In genomic region chr11:103645731-103646130, GRCm38 (mm10) we compare ENCODE assay signal across 19 mouse cellular contexts. TPM values are rescaled to one million over a fixed set of nuclear protein-coding genes. Genes with fewer than 3 reads are reported as not detected.
DNase-seq lines count a peak whose midpoint lies in the region; ATAC-seq lines count a peak whose summit lies in the region.
"Had no signal": no experiment of that assay in that cellular context is flagged by ENCODE, and none has a peak within 500 bp of the region (broad histone marks: within the 10 kb centered on the region; RNA-seq: fewer than 3 reads in every experiment).

No protein-coding gene starts in this region.

- H3K4me1 ChIP-seq in heart, embryonic 11.5 days (ENCODE audit: control insufficient read depth, insufficient read depth, low read length): peaks cover 9% of the 10 kb centered on the region
- peaks cover 5% of the 10 kb centered on the region for H3K4me1 ChIP-seq in midbrain, embryonic 11.5 days (ENCODE audit: control insufficient read depth, insufficient read depth, low read length)
- H3K4me1 ChIP-seq in midbrain, embryonic 15.5 days: peaks cover 14% of the 10 kb centered on the region

- 64% methylated on average over 8 of the region's 8 CpGs for WGBS in heart, embryonic 11.5 days (ENCODE audit: insufficient replicate concordance)
- WGBS in midbrain, embryonic 11.5 days: 86% methylated on average over 8 of the region's 8 CpGs
- WGBS in midbrain, embryonic 15.5 days: 83% methylated on average over 8 of the region's 8 CpGs

- no peaks in the 10 kb centered on the region for H3K36me3 ChIP-seq in heart, embryonic 11.5 days (ENCODE audit: control insufficient read depth, insufficient read depth, low read length)
- H3K36me3 ChIP-seq in midbrain, embryonic 11.5 days (ENCODE audit: control insufficient read depth, insufficient read depth, low read length): no peaks in the 10 kb centered on the region
- no peaks in the 10 kb centered on the region for H3K36me3 ChIP-seq in midbrain, embryonic 15.5 days (replicated peaks)
- H3K36me3 ChIP-seq: forebrain, embryonic 10.5 days; heart, embryonic 13.5 days; intestine, embryonic 15.5 days had no signal

- no peaks in the 10 kb centered on the region for H3K9me3 ChIP-seq in heart, embryonic 11.5 days (replicated peaks; ENCODE audit: control insufficient read depth, low read length)
- no peaks in the 10 kb centered on the region for H3K9me3 ChIP-seq in midbrain, embryonic 11.5 days (ENCODE audit: control insufficient read depth, low read length)
- no peaks in the 10 kb centered on the region for H3K9me3 ChIP-seq in midbrain, embryonic 15.5 days
- H3K9me3 ChIP-seq: forebrain, embryonic 10.5 days; intestine, embryonic 15.5 days had no signal

- H3K27ac ChIP-seq in heart, embryonic 11.5 days (ENCODE audit: low read depth, low read length): no peak overlapping the region
- H3K27ac ChIP-seq in midbrain, embryonic 11.5 days (ENCODE audit: low read depth, low read length): no peak overlapping the region
- no peak overlapping the region for H3K27ac ChIP-seq in midbrain, embryonic 15.5 days
- H3K27ac ChIP-seq: forebrain, embryonic 10.5 days; heart, embryonic 13.5 days; intestine, embryonic 15.5 days; left cerebral cortex, adult 2 months had no signal

- no peak for ATAC-seq in heart, embryonic 11.5 days (replicated peaks; ENCODE audit: insufficient number of reproducible peaks, low FRiP score, low TSS enrichment)
- ATAC-seq in midbrain, embryonic 11.5 days (ENCODE audit: low FRiP score): no peak
- ATAC-seq in midbrain, embryonic 15.5 days (replicated peaks): no peak
- ATAC-seq: intestine, embryonic 15.5 days had no signal

- H3K4me3 ChIP-seq in heart, embryonic 11.5 days (ENCODE audit: low read depth, low read length): no peak overlapping the region
- no peak overlapping the region for H3K4me3 ChIP-seq in midbrain, embryonic 11.5 days (ENCODE audit: low read depth, low read length)
- no peak overlapping the region for H3K4me3 ChIP-seq in midbrain, embryonic 15.5 days
- H3K4me3 ChIP-seq: forebrain, embryonic 10.5 days; heart, embryonic 13.5 days; intestine, embryonic 15.5 days; left cerebral cortex, adult 2 months had no signal

- H3K4me2 ChIP-seq in heart, embryonic 11.5 days: no peak overlapping the region
- no peak overlapping the region for H3K4me2 ChIP-seq in midbrain, embryonic 11.5 days
- H3K4me2 ChIP-seq in midbrain, embryonic 15.5 days: no peak overlapping the region
- H3K4me2 ChIP-seq: heart, embryonic 13.5 days; intestine, embryonic 15.5 days had no signal

- no peak overlapping the region for H3K9ac ChIP-seq in heart, embryonic 11.5 days (ENCODE audit: low read depth, low read length)
- H3K9ac ChIP-seq in midbrain, embryonic 11.5 days (ENCODE audit: low read length): no peak overlapping the region
- H3K9ac ChIP-seq in midbrain, embryonic 15.5 days: no peak overlapping the region
- H3K9ac ChIP-seq: heart, embryonic 13.5 days; intestine, embryonic 15.5 days had no signal

- peaks cover 40% of the 10 kb centered on the region for H3K27me3 ChIP-seq in heart, embryonic 11.5 days (ENCODE audit: control insufficient read depth, insufficient read depth, low read length)
- H3K27me3 ChIP-seq in midbrain, embryonic 11.5 days (ENCODE audit: control insufficient read depth, insufficient read depth, low read length): peaks cover 33% of the 10 kb centered on the region
- peaks cover 39% of the 10 kb centered on the region for H3K27me3 ChIP-seq in midbrain, embryonic 15.5 days (replicated peaks)

- peak; percentile 55 for DNase-seq in cerebellum, adult 11-12 months
- no peak for DNase-seq in cerebellum, postnatal 4 days (ENCODE audit: low spot score in 2 of 2)
- peak; percentile 3 to 15 for DNase-seq in heart, adult 9 months (ENCODE audit: low spot score in 2 of 2)
- DNase-seq in midbrain, embryonic 11.5 days (ENCODE audit: low spot score, missing footprints): peak; percentile 28
- DNase-seq in right cerebral cortex, postnatal 36 days (ENCODE audit: low spot score in 2 of 2): no peak
- DNase-seq in c-Kit-positive CD71-positive TER-119-positive erythroid progenitor cells, embryonic 14.5 days (ENCODE audit: low spot score): no peak
- DNase-seq: thymus, postnatal 14 days had no signal

RNA-seq across cellular contexts. Expression of gene Rprml, which starts 3.6 kb away (rescaled TPM):
- polyA plus RNA-seq in heart, embryonic 11.5 days (2014; fragmentation: Nextera tagmentation; extraction: Ambion mirVana): 0.16 and 0.23 TPM in 2 replicates
- polyA plus RNA-seq in midbrain, embryonic 11.5 days (2014; fragmentation: Nextera tagmentation; extraction: Ambion mirVana): not detected in 2 replicates
- 1.1 TPM in 2 replicates for polyA plus RNA-seq in midbrain, embryonic 15.5 days (2015; fragmentation: Nextera tagmentation; extraction: Ambion mirVana)
- polyA plus RNA-seq: embryonic facial prominence, embryonic 14.5 days; forebrain, embryonic 10.5 days; heart, embryonic 13.5 days; hindbrain, embryonic 11.5 days; kidney, embryonic 16.5 days; limb, embryonic 11.5 days; liver, embryonic 16.5 days had no signal

RNA-seq across cellular contexts. Expression of gene Lyzl6, which starts 7.0 kb away (rescaled TPM):
- polyA plus RNA-seq in heart, embryonic 11.5 days (2014; fragmentation: Nextera tagmentation; extraction: Ambion mirVana): not detected in 2 replicates
- not detected in 2 replicates for polyA plus RNA-seq in midbrain, embryonic 11.5 days (2014; fragmentation: Nextera tagmentation; extraction: Ambion mirVana)
- polyA plus RNA-seq in midbrain, embryonic 15.5 days (2015; fragmentation: Nextera tagmentation; extraction: Ambion mirVana): not detected in 2 replicates
- polyA plus RNA-seq: embryonic facial prominence, embryonic 14.5 days; forebrain, embryonic 10.5 days; heart, embryonic 13.5 days; hindbrain, embryonic 11.5 days; intestine, embryonic 15.5 days; kidney, embryonic 16.5 days; limb, embryonic 11.5 days; liver, embryonic 16.5 days; neural tube, embryonic 14.5 days had no signal

RNA-seq across cellular contexts. Expression of gene Gm884, which starts 24.8 kb away (rescaled TPM):
- not detected in 2 replicates for polyA plus RNA-seq in heart, embryonic 11.5 days (2014; fragmentation: Nextera tagmentation; extraction: Ambion mirVana)
- polyA plus RNA-seq in midbrain, embryonic 11.5 days (2014; fragmentation: Nextera tagmentation; extraction: Ambion mirVana): not detected in 2 replicates
- not detected in 2 replicates for polyA plus RNA-seq in midbrain, embryonic 15.5 days (2015; fragmentation: Nextera tagmentation; extraction: Ambion mirVana)
- polyA plus RNA-seq: embryonic facial prominence, embryonic 14.5 days; forebrain, embryonic 10.5 days; heart, embryonic 13.5 days; hindbrain, embryonic 11.5 days; intestine, embryonic 15.5 days; kidney, embryonic 16.5 days; limb, embryonic 11.5 days; liver, embryonic 16.5 days; neural tube, embryonic 14.5 days had no signal

RNA-seq across cellular contexts. Expression of gene Gosr2, which starts 52.0 kb away (rescaled TPM):
- polyA plus RNA-seq in heart, embryonic 11.5 days (2014; fragmentation: Nextera tagmentation; extraction: Ambion mirVana): 61.6 and 79.2 TPM in 2 replicates
- polyA plus RNA-seq in midbrain, embryonic 11.5 days (2014; fragmentation: Nextera tagmentation; extraction: Ambion mirVana): 87.8 and 90.9 TPM in 2 replicates
- 90.3 and 92.5 TPM in 2 replicates for polyA plus RNA-seq in midbrain, embryonic 15.5 days (2015; fragmentation: Nextera tagmentation; extraction: Ambion mirVana)

Comparison
In these comparisons a context has a peak if more than half of its experiments do, and no peak if none do; other contexts are left out.
1. DNase-seq: peak in cerebellum, adult 11-12 months (single experiment), heart, adult 9 months (2 of 2) and midbrain, embryonic 11.5 days (single experiment); none in cerebellum, postnatal 4 days (0 of 2), right cerebral cortex, postnatal 36 days (0 of 2) and c-Kit-positive CD71-positive TER-119-positive erythroid progenitor cells, embryonic 14.5 days (single experiment).